Mouse (Mus musculus) right cerebral cortex, postnatal 14 days (tissue): ENCODE data around the gene Lrrc1.
"Not testable (repeated sequence)": the region's sequence is repeated elsewhere in the genome, so short reads cannot be mapped to it uniquely, and the experiment has no call there.

Experiments used
- DNase-seq: peaks from one replicate; pipeline ENCODE4 v3.0.0; 2022

Gene Lrrc1

DNA sequence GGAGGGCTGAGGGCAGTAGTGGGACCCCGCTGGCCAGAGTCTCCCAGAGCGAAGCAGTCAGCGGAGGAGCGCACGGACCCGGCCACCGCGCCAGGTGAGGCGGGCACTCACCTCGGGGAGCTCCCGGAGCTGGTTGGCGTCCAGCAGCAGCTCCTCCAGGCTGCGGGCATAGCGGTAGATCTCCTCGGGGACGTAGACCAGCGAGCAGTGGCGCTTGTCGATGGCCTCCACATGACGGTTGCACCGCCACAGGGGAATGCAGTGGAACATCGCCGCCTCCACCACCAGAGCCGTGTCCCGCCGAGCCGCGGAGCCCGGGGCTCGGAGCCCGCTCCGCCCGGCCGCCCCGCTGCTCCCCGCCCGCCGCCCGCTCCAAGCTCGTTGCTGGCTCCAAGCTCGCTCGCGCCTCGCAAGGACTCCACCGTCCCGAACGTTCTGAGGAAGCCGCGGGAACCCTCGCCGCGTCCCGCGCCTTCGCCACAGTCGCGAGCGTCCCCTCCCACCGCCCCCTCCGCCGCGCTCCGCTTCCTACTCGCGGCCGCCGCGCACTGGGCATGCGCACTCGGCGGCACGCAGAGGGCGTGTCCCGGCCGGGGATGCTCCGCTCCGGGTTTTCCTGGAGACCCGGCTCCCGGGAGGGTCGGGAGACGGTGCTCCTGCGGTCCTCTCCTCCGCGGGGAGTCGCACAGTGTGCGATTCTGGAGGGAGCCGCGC, at the start of gene Lrrc1:
Lrrc1 (minus strand) TSS at position 517 of the 714 bp plus-strand sequence.
- peak; percentile 79 for DNase-seq

DNA sequence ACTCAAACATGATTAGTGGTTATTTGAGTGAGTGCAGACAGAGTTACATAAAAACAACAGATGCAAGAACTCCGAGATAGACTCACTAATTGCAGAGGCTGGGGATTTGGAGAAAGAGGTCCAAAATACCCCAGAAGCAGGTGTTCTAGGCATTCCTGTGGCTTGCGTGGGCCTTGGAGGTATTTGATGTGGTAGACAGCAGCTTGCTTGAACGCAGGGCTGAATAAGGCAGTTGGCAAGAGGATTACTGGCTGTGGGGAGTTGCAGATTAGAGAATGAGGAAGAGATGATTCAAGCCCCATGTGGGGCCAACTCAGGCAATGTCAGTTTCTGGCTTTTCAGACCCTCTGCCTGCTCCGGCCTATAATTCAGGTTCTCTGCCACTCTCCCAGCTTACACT, 47.8 kb upstream of the Lrrc1 start:
- DNase-seq: no peak

- no peak for DNase-seq
These were observed 44.8 kb upstream of the Lrrc1 start for GRCm38 (mm10) chr9:77589496-77589895.

- DNase-seq: no peak
These were observed 42.9 kb upstream of the Lrrc1 start for GRCm38 (mm10) chr9:77587616-77588015.

GRCm38 (mm10) chr9:77586806-77587591, 42.3 kb upstream of the Lrrc1 start:
- DNase-seq: no peak

DNA sequence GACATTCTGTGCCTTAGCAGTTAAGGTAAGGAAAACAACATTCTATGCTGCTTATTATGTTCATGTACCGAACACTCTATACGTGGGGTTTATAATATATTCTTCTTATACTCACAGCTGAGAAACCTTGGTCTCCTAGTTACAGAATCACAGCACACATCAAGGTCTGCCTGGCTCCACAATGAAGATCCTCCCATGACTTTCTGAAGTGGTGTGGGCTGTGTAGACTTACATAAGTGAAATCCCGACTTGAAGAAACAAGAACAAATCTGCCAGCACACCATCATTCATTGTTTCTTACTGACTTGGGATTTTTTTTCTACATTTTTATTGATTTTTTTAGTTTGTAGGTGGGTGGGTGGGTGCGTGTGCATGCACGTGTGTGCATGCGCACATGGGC, 40.1 kb upstream of the Lrrc1 start:
- no peak for DNase-seq

- no peak for DNase-seq
These were observed 38.6 kb upstream of the Lrrc1 start for GRCm38 (mm10) chr9:77583302-77583701.

GRCm38 (mm10) chr9:77579827-77580226, 35.2 kb upstream of the Lrrc1 start:
- no peak for DNase-seq

- no peak for DNase-seq
These were observed 33.3 kb upstream of the Lrrc1 start for GRCm38 (mm10) chr9:77577931-77578330.

DNA sequence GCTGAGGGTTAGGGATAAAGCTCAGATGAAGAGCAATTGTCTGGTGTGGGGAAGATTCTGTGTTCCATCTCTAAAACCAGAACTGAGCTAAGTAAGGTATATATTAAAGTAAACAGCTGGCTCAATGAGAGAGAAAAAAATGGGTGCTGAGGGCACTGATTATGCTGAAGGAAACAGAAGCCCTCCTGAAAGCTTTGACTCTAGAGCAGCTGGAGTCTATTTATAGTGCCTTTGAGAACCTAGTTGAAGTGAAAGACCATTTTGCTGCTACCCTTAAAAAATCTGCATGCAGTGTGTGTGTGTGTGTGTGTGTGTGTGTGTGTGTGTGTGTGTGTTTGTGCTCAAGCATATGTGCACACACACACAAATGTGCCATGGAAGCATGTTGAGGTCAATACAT, 32.7 kb upstream of the Lrrc1 start:
- DNase-seq: no peak

- DNase-seq: no peak
These were observed 31.6 kb upstream of the Lrrc1 start for GRCm38 (mm10) chr9:77576320-77576719.

DNA sequence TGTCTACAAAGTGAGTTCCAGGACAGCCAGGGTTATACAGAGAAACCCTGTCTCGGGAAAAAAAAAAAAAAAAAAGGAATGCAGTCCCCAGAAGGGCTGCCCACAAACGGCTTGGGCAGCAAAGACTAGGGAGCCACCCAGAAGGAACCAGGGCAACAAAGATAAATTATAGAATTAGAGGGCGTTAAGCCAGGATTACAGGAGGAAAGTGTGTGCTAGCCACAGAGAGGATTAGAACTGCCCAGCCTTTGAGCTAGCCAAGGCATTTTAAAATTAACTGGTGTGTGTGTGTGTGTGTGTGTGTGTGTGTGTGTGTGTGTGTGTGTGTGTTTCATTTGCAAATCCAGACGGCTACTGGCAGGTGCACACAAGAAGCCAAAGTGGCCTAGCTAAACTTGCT, 30.3 kb upstream of the Lrrc1 start:
- DNase-seq: not testable (repeated sequence)

DNA sequence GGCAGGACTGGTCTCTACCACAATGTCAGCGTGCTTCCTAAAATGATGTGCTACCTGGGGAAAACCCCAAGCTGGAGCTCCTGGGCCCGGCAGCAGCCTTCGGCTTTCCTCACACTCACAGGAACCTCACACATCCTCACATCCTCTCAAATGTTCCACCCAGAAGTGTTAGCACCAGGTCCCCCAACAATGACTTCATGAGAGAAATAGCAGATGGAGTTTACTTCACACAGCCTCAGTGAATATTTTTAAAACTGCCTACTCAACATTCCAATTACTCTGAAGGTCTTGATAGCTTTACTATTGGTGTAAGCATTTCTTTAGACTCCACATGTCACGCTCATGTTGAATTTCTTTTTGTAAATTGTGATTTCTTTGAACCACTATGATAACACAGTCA, 27.2 kb upstream of the Lrrc1 start:
- DNase-seq: no peak

DNA sequence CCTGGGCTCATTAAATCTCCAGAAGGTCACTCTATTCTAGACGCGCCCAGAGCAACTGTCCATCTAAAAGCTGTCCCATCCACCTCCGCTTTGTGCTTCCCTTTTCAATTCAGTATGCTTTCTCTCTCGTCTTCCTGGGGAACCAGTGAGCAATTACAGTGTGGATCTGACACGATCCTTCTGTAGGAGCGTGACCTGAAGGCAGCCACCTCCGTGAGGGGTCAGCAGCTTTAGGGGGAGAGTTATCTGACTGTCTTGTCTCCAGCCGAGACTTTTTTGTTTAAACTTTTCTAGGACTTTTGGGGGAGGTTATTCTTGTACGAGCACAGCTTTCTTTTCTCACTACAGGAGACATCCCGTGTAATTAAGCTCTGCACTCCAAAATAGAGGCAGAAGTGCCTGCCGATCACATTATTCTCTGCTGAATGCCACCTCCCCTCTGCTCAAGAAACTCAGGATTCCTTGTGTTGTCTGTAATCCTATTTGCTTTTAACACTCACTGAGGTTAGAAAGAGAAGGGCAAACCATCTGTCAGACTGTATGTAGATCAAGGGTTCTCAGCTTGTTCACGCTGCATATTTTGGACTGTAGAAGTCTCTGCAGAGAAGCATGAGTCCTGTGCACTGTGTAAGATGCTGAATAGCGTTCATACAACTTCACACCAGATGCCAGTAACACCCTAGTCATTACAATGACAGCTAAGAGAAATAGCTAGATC, 24.3 kb upstream of the Lrrc1 start:
- no peak for DNase-seq

GRCm38 (mm10) chr9:77561827-77562226, 17.2 kb upstream of the Lrrc1 start:
- no peak for DNase-seq

- no peak for DNase-seq
These were observed 13.3 kb upstream of the Lrrc1 start for GRCm38 (mm10) chr9:77557963-77558362.

GRCm38 (mm10) chr9:77557181-77557580, 12.5 kb upstream of the Lrrc1 start:
- DNase-seq: no peak

GRCm38 (mm10) chr9:77556435-77556834, 11.8 kb upstream of the Lrrc1 start:
- DNase-seq: no peak

DNA sequence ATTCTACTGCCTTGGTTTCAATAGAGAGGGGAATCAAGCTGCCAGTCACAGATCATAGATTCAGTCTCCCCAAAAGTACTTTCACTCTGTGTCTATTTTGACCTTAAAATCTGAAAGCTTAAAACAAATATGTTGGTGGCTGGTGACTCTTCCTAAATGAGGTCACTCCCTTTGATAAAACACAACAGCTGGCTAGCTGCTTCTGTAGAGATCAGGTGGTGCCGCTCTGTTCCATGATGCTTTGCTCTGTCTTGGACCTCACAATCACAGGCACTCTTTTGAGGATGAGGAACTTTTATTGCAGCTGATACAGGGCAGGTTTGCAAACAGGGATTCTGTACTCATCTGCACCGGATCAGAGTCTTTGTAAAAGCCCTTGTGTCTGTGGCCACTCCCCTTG, 8.8 kb upstream of the Lrrc1 start:
- no peak for DNase-seq

DNA sequence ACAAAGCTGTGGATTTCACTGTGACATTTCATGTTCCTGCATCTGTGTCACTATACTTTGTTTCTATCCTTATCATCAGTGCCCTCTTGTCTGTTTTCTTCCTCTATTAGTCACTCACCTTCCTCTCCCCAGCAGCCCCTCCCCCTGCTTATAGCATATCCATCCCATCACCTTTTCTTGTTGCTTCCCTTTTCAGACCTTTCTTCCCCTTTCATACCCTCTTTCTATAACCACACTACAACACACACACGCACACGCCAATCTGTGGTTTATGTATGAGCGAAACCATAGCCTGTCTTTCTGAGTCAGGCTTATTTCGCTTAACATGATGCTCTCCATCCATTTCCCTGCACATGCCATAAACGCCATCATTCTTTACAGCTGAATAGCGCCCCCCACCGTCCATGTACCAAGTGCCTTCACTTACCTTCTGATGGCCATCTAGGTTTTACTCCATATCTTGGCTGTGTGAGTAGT, 6.4 kb upstream of the Lrrc1 start:
- no peak for DNase-seq

DNA sequence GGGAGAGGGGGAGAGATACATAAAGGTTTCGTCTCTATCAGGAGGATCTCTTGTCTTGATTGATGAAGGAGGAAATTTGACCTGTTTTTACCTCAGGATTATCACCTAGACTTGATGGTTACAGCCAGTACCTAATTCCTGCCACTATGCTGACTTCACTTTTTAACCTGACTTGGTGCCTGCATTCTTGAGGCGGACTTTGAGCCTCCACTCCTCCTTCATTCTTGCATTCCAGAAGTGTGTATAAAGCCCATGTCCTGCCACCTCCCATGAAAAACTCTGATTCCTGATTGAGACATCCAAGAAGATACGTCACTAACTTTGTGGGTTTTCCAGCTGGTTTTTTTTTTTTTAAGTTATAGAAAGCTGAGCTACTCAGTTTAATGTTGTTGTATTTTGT, 1.3 kb upstream of the Lrrc1 start:
- no peak for DNase-seq

DNA sequence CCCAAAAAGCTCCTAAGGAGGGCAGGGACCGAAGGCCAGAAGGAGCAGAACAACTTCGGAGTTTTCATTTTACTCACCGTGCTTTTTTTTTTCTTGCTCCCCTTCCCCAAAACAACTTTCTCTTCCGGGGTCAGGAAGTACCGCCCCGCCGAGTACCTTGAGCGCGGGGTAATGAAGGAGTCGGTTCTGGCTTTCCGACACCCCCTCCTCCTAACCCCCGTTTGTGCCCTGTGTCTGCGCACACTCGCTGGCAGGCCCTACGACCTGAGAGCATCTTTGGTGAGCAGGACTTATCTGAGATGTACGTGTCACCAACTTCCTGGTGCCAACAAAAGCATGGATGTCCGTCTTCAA, 375 bp upstream of the Lrrc1 start:
- DNase-seq: no peak
